Mouse (Mus musculus) heart, postnatal 0 days (tissue): ENCODE measurements at regions not wholly inside any gene's neighbourhood (a gene's known extent, or its start where the extent isn't known, plus 50 kb on each side); places are given as distances from the start of the nearest gene placed in this dataset.

Source experiments
- CTCF ChIP-seq: IDR thresholded peaks from 2 replicates; pipeline ENCODE4 v1.5.1; 2016; ENCODE audit warnings: antibody characterized with exemption, control low read depth, low read depth
- EP300 ChIP-seq: IDR thresholded peaks from 2 replicates; pipeline ENCODE4 v1.6.1; 2016; ENCODE audit warnings: antibody characterized with exemption, low read depth

DNA sequence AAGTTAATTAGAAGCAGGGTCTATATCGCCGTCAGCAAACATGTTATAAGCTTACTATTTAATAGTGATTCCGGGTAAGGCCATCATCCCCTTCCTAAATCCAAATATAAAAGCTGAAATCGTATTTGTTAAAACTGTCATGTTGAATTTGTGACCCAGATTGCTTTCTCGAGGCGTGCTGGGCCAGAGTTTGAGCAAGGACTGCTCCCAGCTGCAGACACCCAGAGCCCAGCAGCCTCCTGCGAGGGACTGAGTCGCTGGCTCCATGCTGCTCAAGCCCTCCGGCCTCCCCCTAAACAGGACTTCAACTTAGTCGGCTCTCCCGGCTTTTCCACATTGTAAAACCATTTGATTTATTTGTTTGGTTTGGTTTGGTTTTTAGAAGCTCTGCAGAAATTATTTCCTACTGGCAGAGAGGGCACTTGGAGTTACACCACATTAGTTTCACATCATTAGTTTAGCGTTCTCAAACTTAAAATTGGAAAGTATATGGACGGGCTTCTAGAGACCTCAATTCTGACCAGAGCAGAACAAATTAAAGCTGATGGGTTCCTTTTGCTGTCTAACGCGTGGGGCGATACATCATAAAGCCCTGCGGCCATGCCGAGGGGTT lies 126.4 kb upstream of the Pitx1 start:
- TF ChIP-seq EP300 (no peak), CTCF (no peak)
